Mouse (Mus musculus) heart, adult 2 months (tissue): ENCODE data around the gene Phkb. TPM values are rescaled to one million over a fixed set of nuclear protein-coding genes. Genes with fewer than 3 reads are reported as not detected.
A peak's percentile ranks its signal among the peaks of the same experiment; 100 is the strongest.
"Not testable (repeated sequence)": the region's sequence is repeated elsewhere in the genome, so short reads cannot be mapped to it uniquely, and the experiment has no call there.

ENCODE experiments used
- DNase-seq, 2 experiments: peaks; one replicate each; pipeline ENCODE4 v3.0.0; 2021
- H3K27ac ChIP-seq: fragments of 200-600 bp; 2 replicates; pipeline ENCODE4 v1.8.1; 2022
- H3K27me3 ChIP-seq: fragments of 200-500 bp; 2 replicates; pipeline ENCODE4 v1.6.1; 2012; ENCODE audit warnings: mild to moderate bottlenecking, low read length, inconsistent platforms, mixed read lengths; ENCODE audit not compliant: control insufficient read depth, insufficient read depth
- H3K36me3 ChIP-seq: fragments of 200-500 bp; 2 replicates; pipeline ENCODE4 v1.6.1; 2012; ENCODE audit warnings: low read length, inconsistent platforms; ENCODE audit not compliant: control insufficient read depth, insufficient read depth
- H3K4me1 ChIP-seq: fragments of 200-500 bp; 2 replicates; pipeline ENCODE4 v1.6.1; 2011; ENCODE audit warnings: low read length; ENCODE audit not compliant: control insufficient read depth, insufficient read depth
- H3K4me3 ChIP-seq: fragments of 200-600 bp; 2 replicates; pipeline ENCODE4 v1.8.1; 2022
- H3K79me2 ChIP-seq: fragments of 200-500 bp; replicated peaks from 2 replicates; pipeline ENCODE4 v1.6.1; 2012; ENCODE audit warnings: mild to moderate bottlenecking, inconsistent platforms, low read length, moderate library complexity, mixed read lengths; ENCODE audit not compliant: control insufficient read depth, insufficient read depth
- H3K9ac ChIP-seq: fragments of 200-500 bp; 2 replicates; pipeline ENCODE4 v1.6.1; 2012; ENCODE audit warnings: low read depth, mild to moderate bottlenecking, control low read depth, inconsistent platforms, low read length, mixed read lengths
- CTCF ChIP-seq: fragments of 200-600 bp; IDR thresholded peaks from 2 replicates; pipeline ENCODE4 v1.8.1; 2022; ENCODE audit warnings: antibody characterized with exemption, mild to moderate bottlenecking, moderate library complexity
- EP300 ChIP-seq: fragments of 200-500 bp; IDR thresholded peaks from 2 replicates; pipeline ENCODE4 v1.6.1; 2011; ENCODE audit warnings: low read depth, low read length, control low read depth; ENCODE audit not compliant: insufficient read depth
- POLR2A ChIP-seq: fragments of 200-500 bp; IDR thresholded peaks from 2 replicates; pipeline ENCODE4 v1.6.1; 2011; ENCODE audit warnings: mild to moderate bottlenecking, low read depth, low read length, control low read depth; ENCODE audit not compliant: insufficient read depth
- WGBS: fragments of 180-500 bp; shearing (Covaris S2); methylation state at CpG from one replicate; pipeline ENCODE4 v1.1.7; 2018; 5-methylcytosine and 5-hydroxymethylcytosine counted together
- intact Hi-C: fragments of 180-260 bp; cut with DNase I; formaldehyde crosslinking; loops from one replicate; pipeline ENCODE4 v1.15.1; 2025
- polyA plus RNA-seq: library from polyadenylated mRNA; depleted of rRNA; stranded (reverse); fragments of >200 nt; gene quantifications from 2 replicates; pipeline ENCODE4 v1.2.3, GENCODE M21; 2012
- total RNA-seq, 2 experiments: library from RNA; stranded (reverse); gene quantifications; 2 replicates each; pipeline ENCODE4 v1.2.3; 2021

The Phkb gene
- total and polyA plus RNA-seq, 3 experiments, result 12.7 to 61.3 (median 48.0) TPM

- Histone ChIP-seq H3K27ac (peak overlapping the region; percentile 100), H3K79me2 (no peaks in the 10 kb centered on the region), H3K27me3 (no peaks in the 10 kb centered on the region), H3K4me3 (peak overlapping the region; percentile 94), H3K4me1 (peaks cover 3% of the 10 kb centered on the region), H3K36me3 (peaks cover 8% of the 10 kb centered on the region), H3K9ac (peak overlapping the region; percentile 84)
- intact Hi-C loops, result loop anchor here (5.0 kb wide), 1 partner anchor 139 kb away; the partner anchor contains the start of gene Neto2
- no peak for DNase-seq
- TF ChIP-seq CTCF (no peak), POLR2A (no peak), EP300 (no peak)
- WGBS, result 3% methylated on average over 4 of the region's 4 CpGs
Observed at GRCm38 (mm10) chr8:85841489-85841795, 683 bp downstream of the Phkb start.

- intact Hi-C loops, result no loop called here
- no peak for DNase-seq
- H3K27ac ChIP-seq, result no peak overlapping the region
- H3K4me3 ChIP-seq, result no peak overlapping the region
- no peak for TF ChIP-seq EP300
- no peak for TF ChIP-seq CTCF
- TF ChIP-seq POLR2A, result no peak
- peaks cover 1% of the 10 kb centered on the region for H3K4me1 ChIP-seq
- no peak overlapping the region for H3K9ac ChIP-seq
- no peaks in the 10 kb centered on the region for H3K27me3 ChIP-seq
- H3K79me2 ChIP-seq, result no peaks in the 10 kb centered on the region
- H3K36me3 ChIP-seq, result peaks cover 3% of the 10 kb centered on the region
Observed at GRCm38 (mm10) chr8:85845887-85846286, 5.1 kb downstream of the Phkb start.

- Histone ChIP-seq H3K4me3 (no peak overlapping the region), H3K36me3 (no peaks in the 10 kb centered on the region), H3K79me2 (0 out of 2 replicates have a peak, but pooled peaks cover 1% of the 10 kb centered on the region), H3K9ac (no peak overlapping the region), H3K27me3 (no peaks in the 10 kb centered on the region), H3K4me1 (no peaks in the 10 kb centered on the region; the same call in 1 of the 2 replicates), H3K27ac (no peak overlapping the region)
- 93% methylated on average over 19 of the region's 19 CpGs for WGBS
- TF ChIP-seq EP300 (no peak), CTCF (no peak), POLR2A (no peak)
- DNase-seq, result no peak
- intact Hi-C loops, result no loop called here
Observed at GRCm38 (mm10) chr8:85854220-85855123, 13.7 kb downstream of the Phkb start.

- intact Hi-C loops, H3K27ac ChIP-seq, H3K4me1 ChIP-seq, H3K4me3 ChIP-seq, H3K36me3 ChIP-seq, H3K27me3 ChIP-seq, H3K79me2 ChIP-seq, DNase-seq, H3K9ac ChIP-seq: not testable (repeated sequence)
- 57% methylated on average over 11 of the region's 11 CpGs for WGBS
Observed at GRCm38 (mm10) chr8:85857227-85857896, 16.6 kb downstream of the Phkb start.

DNA sequence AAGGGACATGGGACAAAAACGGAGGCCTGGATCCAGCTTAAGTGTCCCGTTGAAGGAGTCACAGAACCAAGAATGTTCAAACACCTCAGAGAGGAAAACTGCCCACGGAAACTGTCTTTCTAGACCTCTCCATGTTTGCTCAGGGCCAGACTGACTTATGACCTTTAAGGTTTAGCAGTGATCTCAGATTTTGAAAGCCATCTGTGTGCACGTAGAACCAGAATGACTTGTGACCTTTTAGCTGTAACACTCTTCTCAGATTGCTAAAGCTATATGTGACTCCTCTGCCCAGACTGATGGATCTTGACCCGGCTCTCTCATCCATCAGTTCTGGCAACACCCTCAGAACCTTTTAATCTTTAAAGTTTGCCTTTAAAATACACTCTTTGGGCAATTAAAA lies 19.9 kb downstream of the Phkb start:
- 85% methylated on average over 5 of the region's 5 CpGs for WGBS
- H3K27me3 ChIP-seq, result no peaks in the 10 kb centered on the region
- DNase-seq, result no peak
- no peak overlapping the region for H3K9ac ChIP-seq
- H3K4me3 ChIP-seq, result no peak overlapping the region
- no peaks in the 10 kb centered on the region for H3K79me2 ChIP-seq
- no peak overlapping the region for H3K27ac ChIP-seq
- H3K4me1 ChIP-seq, result peaks cover 2% of the 10 kb centered on the region
- intact Hi-C loops, result no loop called here
- no peak for TF ChIP-seq POLR2A
- no peak for TF ChIP-seq EP300
- no peak for TF ChIP-seq CTCF
- no peaks in the 10 kb centered on the region for H3K36me3 ChIP-seq

DNA sequence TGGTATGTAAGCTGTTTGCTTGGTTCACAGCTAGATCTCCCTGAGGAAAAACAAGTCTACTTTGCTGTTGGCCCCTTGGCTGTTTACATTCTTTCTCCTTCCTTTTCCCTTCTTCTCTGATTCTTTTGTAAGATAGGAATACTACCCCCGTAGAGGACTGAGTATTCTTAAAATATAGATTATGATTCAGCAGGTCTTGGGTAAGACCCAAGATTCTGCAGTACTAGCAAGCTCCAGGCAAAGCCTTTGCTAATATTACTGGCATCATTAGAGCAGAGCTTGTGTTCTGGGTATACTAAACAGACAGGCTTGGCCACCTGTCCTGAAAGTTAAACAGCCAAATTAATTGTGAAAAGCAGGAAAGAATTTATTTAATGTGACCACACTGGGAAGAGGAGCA lies 21.6 kb downstream of the Phkb start:
- Histone ChIP-seq H3K4me3 (no peak overlapping the region), H3K27ac (no peak overlapping the region), H3K9ac (no peak overlapping the region), H3K36me3 (no peaks in the 10 kb centered on the region), H3K27me3 (no peaks in the 10 kb centered on the region), H3K79me2 (no peaks in the 10 kb centered on the region), H3K4me1 (peaks cover 2% of the 10 kb centered on the region)
- TF ChIP-seq EP300 (no peak), CTCF (no peak), POLR2A (no peak)
- WGBS, result 19% methylated on average over 1 of the region's 1 CpGs
- intact Hi-C loops, result no loop called here
- DNase-seq, result no peak
